Mouse (Mus musculus): ENCODE measurements around the gene Pagr1a.

Gene Pagr1a

GRCm38 (mm10) chr7:127020901-127021562 lies 3.9 kb upstream of the Pagr1a start, which contains the start of the genes Gm42742 and Prrt2:
Gene Gm42742 (minus strand): TSS chr7:127021097.
Gene Prrt2 (minus strand): TSS chr7:127021211.
- DNase-seq (ENCODE audit: low read depth in 1 of 2, low spot score in 2 of 2), result no peak

GRCm38 (mm10) chr7:127020491-127020890 lies 3.3 kb upstream of the Pagr1a start:
- DNase-seq (ENCODE audit: low read depth in 1 of 2, low spot score in 2 of 2), result no peak

- DNase-seq (ENCODE audit: low read depth in 1 of 2, low spot score in 2 of 2), result no peak
Observed at GRCm38 (mm10) chr7:127020031-127020430, 2.9 kb upstream of the Pagr1a start.

- DNase-seq (ENCODE audit: low read depth in 1 of 2, low spot score in 2 of 2), result no peak
Observed at GRCm38 (mm10) chr7:127019306-127019960, 2.3 kb upstream of the Pagr1a start.

GRCm38 (mm10) chr7:127018416-127019305 lies 1.5 kb upstream of the Pagr1a start:
- DNase-seq (ENCODE audit: low read depth in 1 of 2, low spot score in 2 of 2), result no peak

GRCm38 (mm10) chr7:127017950-127018345 lies 796 bp upstream of the Pagr1a start:
- DNase-seq (ENCODE audit: low read depth in 1 of 2, low spot score in 2 of 2), result no peak

- DNase-seq (ENCODE audit: low read depth in 1 of 2, low spot score in 2 of 2), result peak in 1 of 2 experiments; percentile 28
Observed at GRCm38 (mm10) chr7:127016486-127016938, 640 bp downstream of the Pagr1a start.

GRCm38 (mm10) chr7:127016481-127016485 lies 869 bp downstream of the Pagr1a start, which contains the start of gene Pagr1b:
Gene Pagr1b (minus strand): TSS chr7:127016484.
- DNase-seq (ENCODE audit: low read depth in 1 of 2, low spot score in 2 of 2), result no peak

GRCm38 (mm10) chr7:127016081-127016480 lies 1.1 kb downstream of the Pagr1a start:
- no peak for DNase-seq (ENCODE audit: low read depth in 1 of 2, low spot score in 2 of 2)

GRCm38 (mm10) chr7:127014993-127015392 lies 2.2 kb downstream of the Pagr1a start:
- no peak for DNase-seq (ENCODE audit: low read depth in 1 of 2, low spot score in 2 of 2)

- peak in 1 of 2 experiments; percentile 68 for DNase-seq (ENCODE audit: low read depth in 1 of 2, low spot score in 2 of 2)
Observed at GRCm38 (mm10) chr7:127014320-127014719, 2.8 kb downstream of the Pagr1a start, which contains the start of gene Mvp. Gene Mvp (minus strand): TSS chr7:127014621.

- no peak for DNase-seq (ENCODE audit: low read depth in 1 of 2, low spot score in 2 of 2)
Observed at GRCm38 (mm10) chr7:127013385-127013784, 3.8 kb downstream of the Pagr1a start.

GRCm38 (mm10) chr7:127012845-127013244 lies 4.3 kb downstream of the Pagr1a start:
- no peak for DNase-seq (ENCODE audit: low read depth in 1 of 2, low spot score in 2 of 2)

GRCm38 (mm10) chr7:127012374-127012773 lies 4.8 kb downstream of the Pagr1a start:
- no peak for DNase-seq (ENCODE audit: low read depth in 1 of 2, low spot score in 2 of 2)

- no peak for DNase-seq (ENCODE audit: low read depth in 1 of 2, low spot score in 2 of 2)
Observed at GRCm38 (mm10) chr7:127011717-127012116, 5.4 kb downstream of the Pagr1a start.

GRCm38 (mm10) chr7:127011051-127011450 lies 6.1 kb downstream of the Pagr1a start:
- DNase-seq (ENCODE audit: low read depth in 1 of 2, low spot score in 2 of 2), result no peak

- no peak for DNase-seq (ENCODE audit: low read depth in 1 of 2, low spot score in 2 of 2)
Observed at GRCm38 (mm10) chr7:127009307-127010085, 7.7 kb downstream of the Pagr1a start.

- DNase-seq (ENCODE audit: low read depth in 1 of 2, low spot score in 2 of 2), result peak; percentile 64 to 73
Observed at GRCm38 (mm10) chr7:127008239-127009019, 8.7 kb downstream of the Pagr1a start.

- no peak for DNase-seq (ENCODE audit: low read depth in 1 of 2, low spot score in 2 of 2)
Observed at GRCm38 (mm10) chr7:127007313-127008024, 9.7 kb downstream of the Pagr1a start.

Data from monocyte, adult 2 months (primary cell).